Mouse (Mus musculus): Measurements from ENCODE around the gene 1700122O11Rik.

Gene 1700122O11Rik

DNA sequence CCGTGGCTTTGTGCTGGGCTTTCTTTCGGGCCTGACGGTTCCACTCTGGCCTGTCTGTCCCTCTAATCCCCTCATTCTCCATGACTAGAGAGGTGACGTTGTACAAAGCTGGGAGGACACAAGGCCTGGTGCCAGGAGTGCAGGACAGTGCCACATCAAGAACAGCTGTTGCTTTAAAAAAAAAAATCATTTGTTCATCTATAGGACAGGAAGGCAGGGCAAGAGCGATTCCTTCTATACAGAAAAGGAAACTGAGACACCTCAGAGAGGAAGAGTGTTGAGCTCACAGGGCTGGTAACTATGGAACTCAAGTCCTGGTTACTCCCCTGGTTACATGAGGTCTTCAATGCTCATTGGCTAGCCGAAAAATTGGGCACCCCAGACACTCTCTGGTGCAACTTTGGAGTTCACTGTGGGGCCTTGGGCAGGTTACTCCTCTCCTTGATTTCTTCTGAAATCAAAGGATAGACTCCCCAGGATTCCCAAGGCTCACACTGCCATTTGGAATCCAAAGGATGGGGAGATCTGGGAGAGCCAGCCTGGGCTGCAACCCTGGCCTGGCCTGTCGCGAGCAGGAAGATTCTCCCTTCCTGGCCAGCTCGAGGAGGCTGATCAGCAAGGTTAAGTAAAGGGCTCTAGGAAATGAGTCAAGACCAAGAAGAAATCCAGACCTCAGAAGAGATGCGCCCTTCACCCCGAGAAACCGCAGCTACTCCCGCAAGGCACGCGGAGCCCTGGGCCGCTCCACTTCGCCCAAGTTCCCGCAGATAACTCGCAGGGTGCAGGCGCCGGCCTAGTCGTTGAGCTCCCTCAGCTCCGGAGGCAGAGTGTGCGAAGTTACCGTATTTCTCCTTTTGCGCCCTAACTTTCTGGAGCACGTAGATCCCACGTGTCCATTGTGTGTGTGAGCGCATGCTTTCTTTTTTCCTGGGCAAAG lies 3.5 kb upstream of the 1700122O11Rik start:
- TF ChIP-seq GATA4 (IDR thresholded peaks at IDR 0.05; ENCODE audit: insufficient replicate concordance, low read length) = no peak

DNA sequence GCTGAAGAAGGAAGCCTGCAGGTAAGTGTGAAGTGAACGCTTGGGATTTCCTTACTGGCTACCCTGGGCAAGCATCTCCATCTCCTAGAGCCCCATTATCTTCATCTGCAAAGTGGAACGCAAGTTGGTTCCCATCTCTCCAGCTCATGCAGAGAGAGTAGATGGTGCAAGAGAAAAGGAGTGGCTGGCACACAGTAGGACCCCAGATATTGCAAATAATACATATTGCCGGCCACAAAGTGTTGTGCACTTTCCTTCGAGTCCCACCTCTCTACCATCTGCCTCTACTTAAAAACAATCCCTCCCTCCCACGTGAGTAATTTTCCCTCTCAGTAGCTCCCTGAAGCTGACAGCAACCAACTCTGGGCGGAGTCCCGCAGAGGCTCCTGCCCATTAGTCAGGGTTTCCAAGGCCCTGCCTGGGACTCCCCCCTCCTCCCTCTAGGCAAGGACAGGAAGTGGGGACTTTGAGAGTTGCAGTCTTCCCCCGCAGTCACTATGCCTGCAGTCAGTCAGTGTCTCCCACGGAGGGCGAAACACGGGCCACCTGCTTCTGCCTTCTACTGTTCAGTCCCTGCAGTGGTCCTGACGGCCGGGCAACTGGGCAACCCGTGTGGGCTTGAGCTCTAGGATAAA lies 1.3 kb upstream of the 1700122O11Rik start:
- no peak for TF ChIP-seq GATA4 (IDR thresholded peaks at IDR 0.05; ENCODE audit: insufficient replicate concordance, low read length)

DNA sequence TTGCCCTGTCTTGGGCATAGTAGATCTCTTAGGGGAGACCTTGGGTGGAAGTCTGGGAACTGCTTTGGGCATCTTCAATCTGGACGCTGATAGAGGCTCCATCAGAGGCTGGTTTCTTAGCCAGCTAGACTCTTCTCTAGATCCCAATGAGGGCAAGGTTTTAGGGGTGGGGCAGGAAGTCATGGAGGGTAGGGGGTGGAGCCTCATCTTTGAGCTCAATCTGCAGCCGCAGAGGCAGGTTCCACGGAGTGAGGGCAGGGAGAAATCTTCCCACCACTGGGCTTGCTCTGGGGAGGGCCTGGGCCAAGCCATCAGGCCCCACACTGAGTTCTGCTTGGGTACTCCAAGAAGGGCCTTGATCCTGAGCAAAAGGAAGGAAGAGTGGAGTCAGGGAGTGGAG lies 1.2 kb downstream of the 1700122O11Rik start:
- no peak for TF ChIP-seq GATA4 (IDR thresholded peaks at IDR 0.05; ENCODE audit: insufficient replicate concordance, low read length)

DNA sequence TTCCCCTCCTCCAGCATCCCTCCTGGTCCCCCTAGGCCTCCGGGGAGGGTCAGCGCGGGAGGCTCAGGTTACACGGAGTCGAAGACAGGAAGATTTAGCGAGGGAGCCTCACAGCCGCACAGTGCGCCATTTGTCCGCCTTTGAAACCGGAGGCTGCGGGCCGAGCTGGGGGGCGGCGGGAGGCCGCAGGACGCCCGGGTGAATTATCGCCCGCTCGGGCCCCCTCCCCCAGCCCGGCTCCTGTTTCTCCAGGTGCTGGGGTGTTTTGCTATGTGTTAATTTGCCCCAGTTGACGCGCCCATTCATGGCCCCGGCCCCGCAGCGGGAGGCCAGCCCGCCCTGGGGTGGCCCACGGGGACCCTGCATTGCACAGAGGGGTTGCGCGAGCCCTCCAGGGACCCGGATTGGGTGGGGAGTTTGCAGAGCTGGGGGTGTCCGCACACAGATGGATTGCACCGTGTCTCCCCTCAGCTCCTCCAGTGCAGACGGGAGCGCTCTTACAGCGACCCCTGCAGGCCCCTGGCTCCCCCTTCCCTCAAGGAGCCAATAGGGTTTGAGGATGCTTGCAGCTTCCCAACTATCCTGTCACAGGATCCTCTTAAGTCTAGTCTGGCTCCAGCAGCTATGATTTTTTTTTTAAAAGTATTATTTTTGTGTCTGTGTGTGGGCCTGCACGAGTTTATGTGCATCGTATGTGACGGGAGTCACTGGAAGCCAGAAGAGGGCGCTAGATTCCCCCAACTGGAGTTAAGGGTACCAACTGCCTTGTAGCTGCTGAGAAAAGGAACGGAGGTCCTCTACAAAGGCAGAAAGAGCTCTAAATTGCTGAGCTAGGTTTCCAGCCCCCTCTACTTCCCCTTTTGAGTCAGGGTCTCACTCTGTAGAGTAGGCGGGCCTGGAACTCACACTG lies 6.3 kb downstream of the 1700122O11Rik start:
- TF ChIP-seq GATA4 (IDR thresholded peaks at IDR 0.05; ENCODE audit: insufficient replicate concordance, low read length) = no peak

DNA sequence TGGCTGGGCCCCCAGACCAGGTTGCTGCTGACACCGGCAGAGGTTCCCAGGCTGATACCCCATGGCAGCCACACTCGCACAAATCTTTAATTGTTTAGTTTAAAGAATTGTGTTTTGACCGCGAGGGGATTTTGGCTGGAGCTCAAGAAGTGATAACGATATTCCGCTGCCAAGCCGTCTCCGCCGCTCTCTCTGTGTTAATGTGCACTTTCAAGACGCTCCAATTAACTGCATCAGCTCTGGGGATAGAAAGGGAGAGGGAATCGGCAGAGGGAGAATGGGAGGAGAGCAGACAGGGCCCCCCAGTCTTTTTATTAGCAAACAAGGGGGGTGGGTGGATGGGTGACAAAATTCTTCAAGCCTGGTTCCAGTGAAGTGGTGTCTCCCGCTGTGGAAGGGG lies 8.9 kb downstream of the 1700122O11Rik start:
- TF ChIP-seq GATA4 (IDR thresholded peaks at IDR 0.05; ENCODE audit: insufficient replicate concordance, low read length) = no peak

DNA sequence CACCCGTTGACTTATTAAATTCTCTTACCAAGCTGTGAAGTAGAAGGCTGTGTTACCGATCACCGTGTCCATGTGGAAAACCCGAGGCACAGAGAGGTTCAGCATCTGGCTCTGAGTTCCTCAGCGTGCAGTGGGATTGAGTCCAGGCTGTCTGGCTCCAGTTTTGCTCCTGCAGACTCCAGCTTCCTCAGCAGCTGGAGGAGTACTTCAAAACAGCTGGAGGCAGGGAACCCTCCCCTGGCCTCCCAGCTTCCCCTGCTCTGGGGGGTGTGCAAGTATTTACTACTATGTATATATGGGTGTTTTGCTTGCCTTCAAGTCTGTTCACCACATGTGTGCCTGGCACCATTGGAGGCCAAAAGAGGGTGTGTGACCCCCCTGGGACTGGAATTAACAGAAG lies 9.8 kb downstream of the 1700122O11Rik start:
- TF ChIP-seq GATA4 (IDR thresholded peaks at IDR 0.05; ENCODE audit: insufficient replicate concordance, low read length) = no peak

DNA sequence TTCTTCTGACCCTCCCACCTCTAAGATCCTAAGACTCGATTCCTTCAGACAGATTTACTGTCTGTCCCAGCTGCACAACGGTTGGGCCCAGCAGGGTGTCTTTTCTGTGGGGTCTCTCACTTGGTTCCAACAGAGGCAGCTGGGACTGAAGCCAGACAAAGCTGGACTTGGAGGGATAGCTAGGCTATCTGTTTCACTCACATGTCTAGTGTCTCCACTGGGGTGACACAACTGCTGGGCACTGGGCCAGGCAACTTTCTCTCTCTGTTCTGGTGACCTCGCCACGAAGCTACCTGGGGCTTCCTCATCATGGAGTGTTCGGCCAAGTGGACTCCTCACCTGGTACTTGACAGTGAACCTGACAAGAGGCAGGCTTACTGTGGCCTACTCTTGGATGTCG lies 10.4 kb downstream of the 1700122O11Rik start:
- TF ChIP-seq GATA4 (IDR thresholded peaks at IDR 0.05; ENCODE audit: insufficient replicate concordance, low read length) = no peak

DNA sequence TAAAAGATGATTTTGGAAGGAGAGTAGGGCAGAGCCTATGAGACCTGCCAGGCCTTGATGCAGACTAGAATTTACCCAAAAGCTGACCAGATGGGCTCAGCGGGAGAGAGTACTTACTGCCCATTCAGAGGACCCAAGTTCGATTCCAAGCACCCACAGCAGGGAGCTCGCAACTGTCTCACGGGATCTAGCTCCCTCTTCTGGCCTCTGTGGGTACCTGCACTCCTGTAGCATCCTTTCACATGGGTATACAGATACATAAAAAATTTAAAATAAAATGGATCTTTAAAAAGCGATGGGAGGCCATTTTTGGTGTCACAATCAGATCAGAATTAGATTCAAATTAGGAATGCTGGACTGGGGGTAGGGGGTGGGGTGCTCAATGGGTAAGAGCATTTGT lies 11.1 kb downstream of the 1700122O11Rik start:
- TF ChIP-seq GATA4 (IDR thresholded peaks at IDR 0.05; ENCODE audit: insufficient replicate concordance, low read length) = no peak

DNA sequence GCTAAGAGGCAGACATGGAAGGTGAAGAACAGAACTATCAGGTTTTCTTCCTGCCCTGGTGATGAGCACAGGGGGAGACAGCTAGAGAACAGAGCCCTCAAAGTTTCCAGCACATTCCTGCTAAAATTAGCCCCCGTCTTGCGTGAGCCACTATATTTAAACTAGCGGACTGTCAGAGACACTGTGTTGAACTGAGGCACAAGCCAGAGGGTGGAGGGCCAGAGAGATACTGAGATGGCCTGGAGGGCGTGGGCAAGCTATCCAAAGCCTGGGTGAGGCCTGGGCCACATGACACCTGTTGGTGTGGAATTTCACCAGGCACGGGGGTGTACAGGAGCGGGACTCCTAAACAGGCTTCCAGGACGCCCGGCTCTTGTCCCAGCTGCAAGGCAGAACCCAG lies 14.0 kb downstream of the 1700122O11Rik start:
- TF ChIP-seq GATA4 (IDR thresholded peaks at IDR 0.05; ENCODE audit: insufficient replicate concordance, low read length) = no peak

DNA sequence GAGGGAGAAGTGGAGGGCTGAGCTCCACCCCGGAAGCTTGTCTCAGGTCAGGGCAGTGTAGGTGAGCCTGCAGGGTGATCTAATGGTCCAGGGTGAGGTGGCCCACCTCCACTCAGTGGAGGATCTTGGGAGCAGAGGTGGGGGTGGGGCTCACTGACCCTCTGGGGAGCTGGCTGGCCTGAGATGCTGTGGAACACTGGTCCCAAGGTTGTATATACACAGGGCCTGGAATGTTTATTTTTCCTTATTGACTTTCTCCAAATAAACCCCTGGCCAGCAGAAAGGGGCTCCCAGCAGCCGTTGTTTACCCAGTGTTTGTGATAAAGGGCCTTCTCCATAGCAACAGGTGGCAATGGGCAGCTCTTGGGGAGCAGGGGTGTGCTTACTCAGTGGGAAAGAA lies 18.5 kb downstream of the 1700122O11Rik start:
- TF ChIP-seq GATA4 (IDR thresholded peaks at IDR 0.05; ENCODE audit: insufficient replicate concordance, low read length) = no peak

DNA sequence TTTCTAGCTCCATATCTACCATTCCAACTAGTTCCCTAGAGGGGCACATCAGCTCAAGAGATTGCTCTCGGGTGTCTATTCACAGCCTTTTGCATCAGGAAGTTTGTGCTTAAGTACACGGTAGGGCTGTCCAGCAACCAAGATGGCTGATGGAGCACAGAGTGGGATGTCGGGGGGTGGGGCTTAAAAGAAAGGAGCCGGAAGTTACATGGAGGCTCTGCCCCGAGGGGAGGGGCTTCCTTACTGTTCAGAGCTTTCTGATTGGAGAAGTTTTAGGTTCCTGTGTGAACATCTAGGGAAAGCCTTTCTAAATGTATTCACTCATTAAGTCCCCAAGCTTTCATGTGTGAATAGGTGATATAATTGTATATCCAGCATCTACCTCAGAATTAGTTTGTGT lies 21.5 kb downstream of the 1700122O11Rik start:
- TF ChIP-seq GATA4 (IDR thresholded peaks at IDR 0.05; ENCODE audit: insufficient replicate concordance, low read length) = no peak

DNA sequence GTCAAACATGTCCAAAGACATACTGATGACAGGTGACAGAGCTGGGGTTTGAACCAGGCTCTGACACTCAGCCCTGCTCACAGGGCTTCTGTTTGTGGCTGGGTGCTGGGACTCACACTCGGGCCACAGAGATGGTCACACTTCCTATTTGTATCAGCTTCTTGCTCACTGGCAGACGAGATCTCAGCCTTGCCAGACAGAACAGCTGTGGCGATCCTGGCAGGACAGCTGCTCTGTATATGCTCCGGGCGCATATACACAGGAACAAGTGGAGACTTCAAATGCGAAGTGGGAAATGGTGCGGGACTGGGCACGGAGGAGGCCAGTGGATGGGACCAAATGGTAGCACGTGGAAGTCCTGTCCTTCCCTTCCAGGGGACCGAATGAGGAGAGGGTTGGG lies 25.5 kb downstream of the 1700122O11Rik start:
- TF ChIP-seq GATA4 (IDR thresholded peaks at IDR 0.05; ENCODE audit: insufficient replicate concordance, low read length) = no peak

DNA sequence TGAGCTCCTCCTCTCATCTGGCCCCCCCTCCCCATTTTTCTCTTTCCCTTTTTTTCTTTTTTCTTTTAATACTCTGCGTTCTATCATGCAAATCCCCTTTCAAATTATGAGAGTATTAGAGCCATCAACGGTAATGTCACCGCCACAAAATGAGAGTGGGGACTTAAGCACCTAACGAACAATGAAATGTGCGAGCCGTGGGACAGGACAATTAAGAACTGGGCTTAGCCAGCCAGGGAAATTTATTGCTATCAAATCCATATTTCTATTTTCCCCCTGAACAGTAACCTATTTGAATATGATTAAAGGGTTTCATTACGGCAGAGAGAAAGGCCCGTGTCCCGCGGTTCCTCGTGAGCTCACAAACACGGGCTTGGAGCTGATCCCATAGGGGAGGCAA lies 27.0 kb downstream of the 1700122O11Rik start:
- TF ChIP-seq GATA4 (IDR thresholded peaks at IDR 0.05; ENCODE audit: insufficient replicate concordance, low read length) = no peak

DNA sequence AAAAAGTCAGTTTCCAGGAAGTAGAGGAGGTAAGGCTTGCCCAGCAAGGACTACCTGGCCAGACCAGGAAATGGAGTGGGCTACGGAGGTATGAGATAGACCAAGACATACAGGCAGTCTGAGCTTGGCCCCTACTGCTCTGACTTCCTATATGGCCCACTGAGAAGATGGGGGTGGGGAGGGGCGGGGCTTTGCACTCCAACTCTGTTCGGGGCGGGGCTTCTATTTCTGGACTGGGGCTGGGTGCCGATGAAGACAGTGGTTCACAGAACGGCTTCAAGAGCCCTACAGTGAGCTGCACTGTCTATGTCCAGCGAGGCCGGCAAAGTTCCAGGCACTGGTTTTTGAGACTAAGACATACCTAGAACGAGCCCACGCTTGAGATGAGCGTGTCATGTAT lies 27.8 kb downstream of the 1700122O11Rik start:
- TF ChIP-seq GATA4 (IDR thresholded peaks at IDR 0.05; ENCODE audit: insufficient replicate concordance, low read length) = no peak

DNA sequence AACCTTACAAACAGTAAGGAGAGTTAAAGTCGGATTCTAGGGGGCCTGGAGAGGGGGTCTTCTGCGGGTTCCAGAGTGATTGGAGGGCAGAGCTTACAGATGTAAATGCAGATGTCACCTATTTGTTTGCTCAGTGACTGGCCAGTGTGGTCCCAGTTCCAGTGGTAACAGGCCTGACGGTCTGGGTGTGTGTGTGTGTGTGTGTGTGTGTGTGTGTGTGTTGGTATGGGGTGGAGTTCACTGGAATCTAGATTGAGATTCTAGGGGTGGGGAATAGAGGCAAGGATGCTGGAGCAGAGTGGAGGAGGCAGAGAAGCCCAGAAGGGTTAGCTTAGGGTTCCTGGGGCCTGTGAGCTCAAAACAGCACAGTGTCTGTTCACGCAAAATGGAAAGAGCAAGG lies 32.3 kb downstream of the 1700122O11Rik start:
- no peak for TF ChIP-seq GATA4 (IDR thresholded peaks at IDR 0.05; ENCODE audit: insufficient replicate concordance, low read length)

Measured in liver, adult (tissue).